Mouse (Mus musculus): ENCODE measurements around the gene Zfp985.
"Not testable (repeated sequence)": the region's sequence is repeated elsewhere in the genome, so short reads cannot be mapped to it uniquely, and the experiment has no call there.

DNA sequence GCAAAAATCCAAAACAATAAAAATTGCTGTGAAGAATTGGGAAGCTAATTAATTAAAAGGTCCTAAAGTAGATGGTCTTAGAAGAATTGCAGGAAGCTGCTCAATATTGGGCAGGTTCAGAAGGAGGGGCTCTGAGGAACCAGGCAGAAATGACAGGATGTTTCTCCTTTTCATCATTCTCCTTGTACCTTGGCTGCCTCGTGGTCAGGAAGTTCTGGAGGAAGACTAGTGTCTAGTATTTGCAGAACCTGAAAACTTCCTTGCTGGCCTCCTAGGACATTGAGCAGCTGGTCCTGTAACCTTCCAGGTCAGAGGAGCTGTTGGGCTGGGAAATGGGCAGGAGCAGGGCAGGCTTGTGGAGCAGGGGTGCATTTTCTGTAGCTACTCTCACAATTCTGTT lies 3.8 kb downstream of the Zfp985 start:
- not testable (repeated sequence) for TF ChIP-seq POLR2A (IDR thresholded peaks at IDR 0.05; ENCODE audit: low read depth, low read length); CTCF (IDR thresholded peaks at IDR 0.05; ENCODE audit: extremely low read depth, insufficient read depth, insufficient read length, insufficient replicate concordance)

Data from spleen, adult 2 months (tissue).